Mouse (Mus musculus) cortical plate, adult 2 months (tissue): ENCODE measurements around the gene Igsf23.

Experiments used
- CTCF ChIP-seq: fragments of 200-500 bp; IDR thresholded peaks from 2 replicates; pipeline ENCODE4 v1.5.1; 2011; ENCODE audit warnings: mild to moderate bottlenecking, control low read depth, low read length; ENCODE audit not compliant: insufficient read depth; ENCODE audit errors: extremely low read depth
- POLR2A ChIP-seq: fragments of 200-500 bp; IDR thresholded peaks from 2 replicates; pipeline ENCODE4 v1.6.1; 2011; ENCODE audit warnings: mild to moderate bottlenecking, low read length, control low read depth; ENCODE audit not compliant: insufficient read depth; ENCODE audit errors: extremely low read depth

- TF ChIP-seq CTCF = no peak
- TF ChIP-seq POLR2A = no peak
Measured at GRCm38 (mm10) chr7:19928486-19928885, 22.1 kb downstream of the Igsf23 start.
